ENCODE assay signal across 8 mouse cellular contexts in the genomic region with DNA sequence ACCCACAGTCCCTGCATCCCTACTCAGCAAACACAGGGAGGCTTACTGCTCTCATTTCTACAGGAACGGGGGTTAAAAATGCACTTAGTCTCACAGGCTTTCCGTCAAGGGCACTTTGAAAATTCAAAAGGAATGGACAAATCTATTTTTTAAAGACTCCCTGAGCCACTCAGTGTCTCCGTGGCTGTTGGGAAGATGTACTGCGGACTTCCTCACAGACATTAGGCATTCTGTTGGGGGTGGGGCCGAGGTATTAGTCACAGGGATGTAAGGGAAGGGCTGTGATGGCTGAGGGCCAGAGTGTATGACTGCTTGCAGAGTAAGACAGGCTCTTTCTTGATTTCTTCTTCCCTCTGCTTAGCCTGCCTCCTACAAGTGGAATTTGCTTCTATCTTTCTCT.
A peak's percentile ranks its signal among the peaks of the same experiment; 100 is the strongest.
DNase-seq lines count a peak whose midpoint lies in the region; ATAC-seq and TF ChIP-seq lines count a peak whose summit lies in the region.

No protein-coding gene starts in this region.

- TF ChIP-seq EP300 in liver, postnatal 0 days (IDR thresholded peaks at IDR 0.05; ENCODE audit: low read depth) = no peak

- peaks cover 5% of the 10 kb centered on the region for H3K4me1 ChIP-seq in forebrain, embryonic 13.5 days
- H3K4me1 ChIP-seq in forebrain, embryonic 12.5 days = peaks cover 9% of the 10 kb centered on the region
- H3K4me1 ChIP-seq in liver, postnatal 0 days (ENCODE audit: insufficient read depth) = no peaks in the 10 kb centered on the region
- H3K4me1 ChIP-seq in hindbrain, embryonic 15.5 days (replicated peaks) = no peaks in the 10 kb centered on the region
- H3K4me1 ChIP-seq in neural tube, embryonic 15.5 days = peaks cover 3% of the 10 kb centered on the region; the same call in 1 of the 2 replicates

- no peak overlapping the region for H3K27ac ChIP-seq in forebrain, embryonic 13.5 days
- no peak overlapping the region for H3K27ac ChIP-seq in forebrain, embryonic 12.5 days
- no peak overlapping the region for H3K27ac ChIP-seq in liver, postnatal 0 days (ENCODE audit: low read depth)
- no peak overlapping the region for H3K27ac ChIP-seq in hindbrain, embryonic 15.5 days (replicated peaks)
- no peak overlapping the region for H3K27ac ChIP-seq in neural tube, embryonic 15.5 days (replicated peaks)

- 34% methylated on average over 5 of the region's 5 CpGs for WGBS in forebrain, embryonic 13.5 days
- 34% methylated on average over 5 of the region's 5 CpGs for WGBS in forebrain, embryonic 12.5 days
- 28% methylated on average over 5 of the region's 5 CpGs for WGBS in liver, postnatal 0 days (ENCODE audit: insufficient replicate concordance)
- 36% methylated on average over 5 of the region's 5 CpGs for WGBS in hindbrain, embryonic 15.5 days
- WGBS in neural tube, embryonic 15.5 days = 34% methylated on average over 5 of the region's 5 CpGs

- H3K9me3 ChIP-seq in forebrain, embryonic 13.5 days (replicated peaks) = no peaks in the 10 kb centered on the region
- no peaks in the 10 kb centered on the region for H3K9me3 ChIP-seq in forebrain, embryonic 12.5 days
- H3K9me3 ChIP-seq in liver, postnatal 0 days (ENCODE audit: low read length) = no peaks in the 10 kb centered on the region
- H3K9me3 ChIP-seq in hindbrain, embryonic 15.5 days = no peaks in the 10 kb centered on the region
- no peaks in the 10 kb centered on the region for H3K9me3 ChIP-seq in neural tube, embryonic 15.5 days (replicated peaks)

- peak; percentile 39 for DNase-seq in liver
- no peak for DNase-seq in liver, postnatal 0 days
- DNase-seq in ovary, postnatal 36 days (ENCODE audit: low spot score) = no peak
- DNase-seq in thymus, postnatal 10 days (ENCODE audit: low spot score in 2 of 2) = no peak

- no peak overlapping the region for H3K4me3 ChIP-seq in forebrain, embryonic 13.5 days
- H3K4me3 ChIP-seq in forebrain, embryonic 12.5 days (replicated peaks) = no peak overlapping the region
- H3K4me3 ChIP-seq in liver, postnatal 0 days (ENCODE audit: low read depth, low read length) = no peak overlapping the region
- H3K4me3 ChIP-seq in hindbrain, embryonic 15.5 days = no peak overlapping the region
- no peak overlapping the region for H3K4me3 ChIP-seq in neural tube, embryonic 15.5 days (replicated peaks)

- no peak overlapping the region for H3K9ac ChIP-seq in forebrain, embryonic 13.5 days
- no peak overlapping the region for H3K9ac ChIP-seq in forebrain, embryonic 12.5 days
- H3K9ac ChIP-seq in liver, postnatal 0 days (replicated peaks) = no peak overlapping the region
- no peak overlapping the region for H3K9ac ChIP-seq in hindbrain, embryonic 15.5 days
- H3K9ac ChIP-seq in neural tube, embryonic 15.5 days (replicated peaks) = no peak overlapping the region

- no peak for TF ChIP-seq CTCF in liver, postnatal 0 days (IDR thresholded peaks at IDR 0.05; ENCODE audit: low read depth)

- no peak overlapping the region for H3K4me2 ChIP-seq in forebrain, embryonic 13.5 days
- H3K4me2 ChIP-seq in forebrain, embryonic 12.5 days = no peak overlapping the region
- H3K4me2 ChIP-seq in liver, postnatal 0 days (ENCODE audit: low read depth, low read length) = no peak overlapping the region
- H3K4me2 ChIP-seq in hindbrain, embryonic 15.5 days = no peak overlapping the region
- H3K4me2 ChIP-seq in neural tube, embryonic 15.5 days = no peak overlapping the region

- no peaks in the 10 kb centered on the region for H3K36me3 ChIP-seq in forebrain, embryonic 13.5 days (ENCODE audit: poor library complexity, severe bottlenecking)
- H3K36me3 ChIP-seq in forebrain, embryonic 12.5 days (replicated peaks) = no peaks in the 10 kb centered on the region
- H3K36me3 ChIP-seq in liver, postnatal 0 days (replicated peaks; ENCODE audit: insufficient read depth, low read length) = no peaks in the 10 kb centered on the region
- no peaks in the 10 kb centered on the region for H3K36me3 ChIP-seq in hindbrain, embryonic 15.5 days
- H3K36me3 ChIP-seq in neural tube, embryonic 15.5 days = no peaks in the 10 kb centered on the region

- H3K27me3 ChIP-seq in forebrain, embryonic 13.5 days = no peaks in the 10 kb centered on the region
- H3K27me3 ChIP-seq in forebrain, embryonic 12.5 days = no peaks in the 10 kb centered on the region
- H3K27me3 ChIP-seq in liver, postnatal 0 days (ENCODE audit: insufficient read depth, low read length) = no peaks in the 10 kb centered on the region
- H3K27me3 ChIP-seq in hindbrain, embryonic 15.5 days = no peaks in the 10 kb centered on the region
- H3K27me3 ChIP-seq in neural tube, embryonic 15.5 days (replicated peaks) = no peaks in the 10 kb centered on the region

- peak; percentile 64 for ATAC-seq in forebrain, embryonic 13.5 days
- no peak for ATAC-seq in forebrain, embryonic 12.5 days (ENCODE audit: low FRiP score)
- no peak for ATAC-seq in liver, postnatal 0 days
- peak; percentile 65; the same call in 1 of the 2 replicates for ATAC-seq in hindbrain, embryonic 15.5 days (ENCODE audit: low FRiP score, low read depth)
- 0 out of 2 replicates have a peak, but pooled peaks have one; percentile 65 for ATAC-seq in neural tube, embryonic 15.5 days (ENCODE audit: low FRiP score)

Comparison
In these comparisons a context has a peak if more than half of its experiments do, and no peak if none do; other contexts are left out.
1. ATAC-seq: peak in forebrain, embryonic 13.5 days (single experiment), hindbrain, embryonic 15.5 days (single experiment) and neural tube, embryonic 15.5 days (single experiment); none in forebrain, embryonic 12.5 days (single experiment) and liver, postnatal 0 days (single experiment).